Mouse (Mus musculus): Measurements from ENCODE around the gene Gm49333. TPM values are rescaled to one million over a fixed set of nuclear protein-coding genes. Genes with fewer than 3 reads are reported as not detected.

The Gm49333 gene
- polyA plus RNA-seq (2016; fragmentation: Nextera tagmentation; extraction: Ambion mirVana), result 0.21 TPM in 1 of 2 replicates, not detected in the other

GRCm38 (mm10) chr16:20611357-20612227 is at the start of gene Gm49333, which contains the start of the genes Eef1akmt4 and Alg3:
Gm49333 (plus strand) TSS chr16:20611610.
Eef1akmt4 (plus strand) TSS chr16:20611593.
Alg3 (minus strand) TSS chr16:20611735.
- H3K9ac ChIP-seq, result peak within 1 kb of the TSS; percentile 78
- H3K4me3 ChIP-seq, result peak within 1 kb of the TSS; percentile 83
- H3K36me3 ChIP-seq, result peaks cover 24% of the 10 kb centered on the region
- peak within 1 kb of the TSS; percentile 79 for H3K27ac ChIP-seq
- H3K9me3 ChIP-seq (replicated peaks), result no peaks in the 10 kb centered on the region
- peak; percentile 97 for ATAC-seq
- H3K4me1 ChIP-seq, result peaks cover 32% of the 10 kb centered on the region
- WGBS (ENCODE audit: insufficient replicate concordance), result 2% methylated on average over 41 of the region's 41 CpGs
- peak within 1 kb of the TSS; percentile 93 for H3K4me2 ChIP-seq
- H3K27me3 ChIP-seq (replicated peaks), result no peaks in the 10 kb centered on the region

- H3K4me1 ChIP-seq, result peaks cover 3% of the 10 kb centered on the region; the same call in 1 of the 2 replicates
- H3K4me2 ChIP-seq, result no peak overlapping the region
- WGBS (ENCODE audit: insufficient replicate concordance), result 36% methylated on average over 1 of the region's 1 CpGs
- no peak overlapping the region for H3K4me3 ChIP-seq
- H3K27me3 ChIP-seq (replicated peaks), result no peaks in the 10 kb centered on the region; the same call in 1 of the 2 replicates
- ATAC-seq, result no peak
- H3K36me3 ChIP-seq, result peaks cover 32% of the 10 kb centered on the region
- no peak overlapping the region for H3K9ac ChIP-seq
- H3K27ac ChIP-seq, result no peak overlapping the region
- H3K9me3 ChIP-seq (replicated peaks), result no peaks in the 10 kb centered on the region
Observed at GRCm38 (mm10) chr16:20565075-20565474, 46.3 kb upstream of the Gm49333 start.

- 4% methylated on average over 24 of the region's 24 CpGs for WGBS (ENCODE audit: insufficient replicate concordance)
- no peak for ATAC-seq
- Histone ChIP-seq H3K9me3 (replicated peaks) (no peaks in the 10 kb centered on the region), H3K4me3 (peak within 1 kb of the TSS; percentile 50), H3K9ac (peak within 1 kb of the TSS; percentile 1; the same call in 1 of the 2 replicates), H3K4me2 (peak within 1 kb of the TSS; percentile 76), H3K27me3 (replicated peaks) (peaks cover 87% of the 10 kb centered on the region), H3K36me3 (no peaks in the 10 kb centered on the region), H3K27ac (no peak within 1 kb of the TSS), H3K4me1 (peaks cover 33% of the 10 kb centered on the region)
Observed at GRCm38 (mm10) chr16:20589366-20589938, 22.0 kb upstream of the Gm49333 start, which contains the start of gene Vwa5b2. Vwa5b2 (plus strand) TSS chr16:20589471.

GRCm38 (mm10) chr16:20589939-20590679 is 21.3 kb upstream of the Gm49333 start:
- Histone ChIP-seq H3K9ac (peak overlapping the region; percentile 1; the same call in 1 of the 2 replicates), H3K4me3 (peak overlapping the region; percentile 50), H3K9me3 (replicated peaks) (no peaks in the 10 kb centered on the region), H3K4me2 (peak overlapping the region; percentile 76), H3K36me3 (no peaks in the 10 kb centered on the region), H3K4me1 (peaks cover 39% of the 10 kb centered on the region), H3K27me3 (replicated peaks) (peaks cover 89% of the 10 kb centered on the region), H3K27ac (no peak overlapping the region)
- under 1% methylated on average over 39 of the region's 39 CpGs for WGBS (ENCODE audit: insufficient replicate concordance)
- no peak for ATAC-seq

GRCm38 (mm10) chr16:20590680-20591038 is 20.8 kb upstream of the Gm49333 start:
- peak overlapping the region; percentile 76 for H3K4me2 ChIP-seq
- H3K27me3 ChIP-seq (replicated peaks), result peaks cover 84% of the 10 kb centered on the region
- H3K36me3 ChIP-seq, result no peaks in the 10 kb centered on the region
- H3K4me1 ChIP-seq, result peaks cover 45% of the 10 kb centered on the region
- no peaks in the 10 kb centered on the region for H3K9me3 ChIP-seq (replicated peaks)
- WGBS (ENCODE audit: insufficient replicate concordance), result 4% methylated on average over 17 of the region's 17 CpGs
- ATAC-seq, result 0 out of 2 replicates have a peak, but pooled peaks have one; percentile 8
- peak overlapping the region; percentile 50 for H3K4me3 ChIP-seq
- no peak overlapping the region for H3K9ac ChIP-seq
- H3K27ac ChIP-seq, result no peak overlapping the region

GRCm38 (mm10) chr16:20591076-20591705 is 20.2 kb upstream of the Gm49333 start:
- no peak for ATAC-seq

GRCm38 (mm10) chr16:20595060-20595673 is 16.2 kb upstream of the Gm49333 start:
- Histone ChIP-seq H3K4me3 (peak overlapping the region; percentile 4; the same call in 1 of the 2 replicates), H3K36me3 (no peaks in the 10 kb centered on the region), H3K27me3 (replicated peaks) (peaks cover 60% of the 10 kb centered on the region), H3K4me2 (peak overlapping the region; percentile 50), H3K27ac (peak overlapping the region; percentile 59; the same call in 1 of the 2 replicates), H3K9me3 (replicated peaks) (no peaks in the 10 kb centered on the region), H3K4me1 (peaks cover 52% of the 10 kb centered on the region), H3K9ac (0 out of 2 replicates have a peak overlapping the region, but pooled peaks have one; percentile 24)
- WGBS (ENCODE audit: insufficient replicate concordance), result 28% methylated on average over 7 of the region's 7 CpGs
- ATAC-seq, result peak; percentile 88

More at GRCm38 (mm10) chr16:20591076-20591705, 20.2 kb upstream of the Gm49333 start:
- Histone ChIP-seq H3K9me3 (replicated peaks) (no peaks in the 10 kb centered on the region), H3K9ac (no peak overlapping the region), H3K27ac (no peak overlapping the region), H3K36me3 (no peaks in the 10 kb centered on the region), H3K4me3 (peak overlapping the region; percentile 50), H3K4me2 (peak overlapping the region; percentile 76), H3K4me1 (peaks cover 50% of the 10 kb centered on the region), H3K27me3 (replicated peaks) (peaks cover 82% of the 10 kb centered on the region)
- WGBS (ENCODE audit: insufficient replicate concordance), result 5% methylated on average over 48 of the region's 48 CpGs

- H3K4me2 ChIP-seq, result peak overlapping the region; percentile 50
Observed at GRCm38 (mm10) chr16:20595737-20596136, 15.7 kb upstream of the Gm49333 start.

GRCm38 (mm10) chr16:20596687-20597441 is 14.5 kb upstream of the Gm49333 start:
- H3K4me2 ChIP-seq, result no peak overlapping the region
- H3K4me3 ChIP-seq, result no peak overlapping the region
- no peak overlapping the region for H3K9ac ChIP-seq
- no peaks in the 10 kb centered on the region for H3K36me3 ChIP-seq
- peaks cover 39% of the 10 kb centered on the region for H3K4me1 ChIP-seq
- H3K27ac ChIP-seq, result no peak overlapping the region
- peaks cover 53% of the 10 kb centered on the region for H3K27me3 ChIP-seq (replicated peaks)
- no peaks in the 10 kb centered on the region for H3K9me3 ChIP-seq (replicated peaks)
- no peak for ATAC-seq
- WGBS (ENCODE audit: insufficient replicate concordance), result 51% methylated on average over 7 of the region's 7 CpGs

More at GRCm38 (mm10) chr16:20595737-20596136, 15.7 kb upstream of the Gm49333 start:
- Histone ChIP-seq H3K9me3 (replicated peaks) (no peaks in the 10 kb centered on the region), H3K27ac (peak overlapping the region; percentile 59; the same call in 1 of the 2 replicates), H3K27me3 (replicated peaks) (peaks cover 57% of the 10 kb centered on the region), H3K4me1 (peaks cover 47% of the 10 kb centered on the region), H3K36me3 (no peaks in the 10 kb centered on the region), H3K9ac (no peak overlapping the region), H3K4me3 (no peak overlapping the region)
- ATAC-seq, result peak; percentile 45
- WGBS (ENCODE audit: insufficient replicate concordance), result 48% methylated on average over 4 of the region's 4 CpGs

- Histone ChIP-seq H3K27me3 (replicated peaks) (peaks cover 25% of the 10 kb centered on the region; the same call in 1 of the 2 replicates), H3K27ac (no peak overlapping the region), H3K4me3 (no peak overlapping the region), H3K36me3 (peaks cover 18% of the 10 kb centered on the region), H3K4me1 (peaks cover 20% of the 10 kb centered on the region), H3K9ac (no peak overlapping the region), H3K9me3 (replicated peaks) (no peaks in the 10 kb centered on the region), H3K4me2 (no peak overlapping the region)
- WGBS (ENCODE audit: insufficient replicate concordance), result 68% methylated on average over 5 of the region's 5 CpGs
- ATAC-seq, result no peak
Observed at GRCm38 (mm10) chr16:20600511-20600910, 10.9 kb upstream of the Gm49333 start.

Measured in liver, embryonic 12.5 days (tissue).